Mouse (Mus musculus) liver, postnatal 0 days (tissue): Measurements from ENCODE around the gene Sec14l4.

Source experiments
- CTCF ChIP-seq: sonication (generic); IDR thresholded peaks from 2 replicates; pipeline ENCODE4 v1.5.1; 2016; ENCODE audit warnings: antibody characterized with exemption, low read depth
- EP300 ChIP-seq: IDR thresholded peaks from 2 replicates; pipeline ENCODE4 v1.6.1; 2016; ENCODE audit warnings: antibody characterized with exemption, low read depth, mild to moderate bottlenecking

- TF ChIP-seq CTCF (no peak), EP300 (no peak)
Measured at GRCm38 (mm10) chr11:4034169-4034568, 2.9 kb downstream of the Sec14l4 start.
